Mouse (Mus musculus): ENCODE measurements around the gene Zfp607a.
"Not testable (repeated sequence)": the region's sequence is repeated elsewhere in the genome, so short reads cannot be mapped to it uniquely, and the experiment has no call there.

Gene Zfp607a

DNA sequence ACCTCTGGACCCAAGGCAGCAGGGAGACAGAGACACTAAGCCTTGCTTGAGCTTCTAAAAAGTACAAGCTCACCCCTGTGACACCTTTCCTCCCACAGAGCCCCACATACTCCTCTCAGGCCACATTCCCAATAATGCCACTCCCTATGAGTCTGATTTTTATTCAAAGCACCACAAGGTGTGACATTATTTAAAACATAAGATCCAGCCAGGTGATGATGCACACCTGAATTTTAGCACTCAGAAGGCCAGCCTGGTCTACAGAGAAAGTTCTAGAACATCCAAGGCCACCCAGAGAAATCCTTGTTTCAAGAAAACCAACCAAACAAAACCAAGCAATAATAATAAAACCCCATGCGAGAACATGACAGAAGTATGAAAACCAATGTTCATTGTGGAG is at the start of gene Zfp607a:
TSS of gene Zfp607a (plus strand) at position 301 of the 400 bp plus-strand sequence.
- DNase-seq: no peak

DNA sequence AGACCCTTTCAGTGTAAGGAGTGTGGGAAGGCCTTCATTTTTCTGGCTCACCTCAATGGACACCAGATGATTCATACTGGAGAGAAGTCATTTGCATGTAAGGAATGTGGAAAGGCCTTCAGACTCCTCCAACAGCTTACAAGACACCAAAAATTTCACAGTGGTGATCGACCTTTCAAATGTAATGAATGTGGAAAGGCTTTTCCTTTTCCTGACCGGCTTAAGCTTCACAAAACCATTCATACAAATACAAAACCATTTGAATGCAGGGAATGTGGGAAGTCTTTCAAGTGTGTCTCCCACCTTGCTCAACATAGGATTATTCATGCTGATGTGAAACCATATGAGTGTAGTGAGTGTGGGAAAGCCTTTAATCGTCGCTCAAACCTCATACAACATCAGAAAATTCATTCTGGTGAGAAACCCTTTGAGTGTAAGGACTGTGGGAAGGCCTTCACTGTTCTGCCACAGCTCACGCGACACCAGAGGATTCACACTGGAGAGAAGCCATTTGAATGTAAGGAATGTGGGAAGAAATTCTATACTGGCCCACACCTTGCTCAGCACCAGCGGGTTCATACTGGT is 38.7 kb upstream of the Zfp607a start:
- DNase-seq: no peak

DNA sequence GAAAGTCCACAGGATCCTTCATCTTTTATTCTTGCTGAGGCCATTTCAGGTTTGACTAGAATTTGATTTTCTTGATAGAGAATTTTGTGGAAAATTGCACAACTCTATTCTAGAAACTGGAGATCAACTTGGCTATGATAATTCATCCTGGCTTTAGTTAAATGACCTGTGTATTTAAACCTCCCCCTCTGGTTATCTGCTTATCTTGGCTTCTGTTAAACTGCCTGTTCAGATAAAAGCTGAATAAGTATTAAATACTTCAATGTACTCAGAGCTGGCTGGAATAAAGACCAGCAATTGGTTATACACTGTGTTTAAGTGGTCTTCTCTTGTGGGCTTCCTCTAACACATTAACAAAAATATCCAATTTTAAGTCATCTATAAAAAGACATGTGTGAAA is 34.7 kb upstream of the Zfp607a start:
- no peak for DNase-seq

DNA sequence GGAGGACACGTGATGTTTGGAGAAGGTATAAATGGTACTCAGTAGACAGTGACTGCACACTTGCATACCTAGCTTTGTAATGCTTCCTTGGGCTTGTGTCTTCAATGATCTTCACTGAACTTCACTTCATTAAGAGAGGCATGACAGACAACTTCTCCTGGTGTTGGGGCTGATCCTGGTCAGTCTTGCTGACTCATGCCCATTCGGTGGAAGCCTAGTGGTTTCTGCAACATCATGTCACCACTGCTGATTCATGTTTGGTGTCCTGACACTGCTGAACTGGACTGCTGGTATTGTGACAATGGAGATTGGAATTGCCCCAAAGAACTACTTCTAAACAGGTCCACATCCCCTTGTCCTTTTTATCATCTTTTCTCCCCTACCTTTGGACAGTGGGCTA is 23.2 kb upstream of the Zfp607a start:
- DNase-seq: no peak

DNA sequence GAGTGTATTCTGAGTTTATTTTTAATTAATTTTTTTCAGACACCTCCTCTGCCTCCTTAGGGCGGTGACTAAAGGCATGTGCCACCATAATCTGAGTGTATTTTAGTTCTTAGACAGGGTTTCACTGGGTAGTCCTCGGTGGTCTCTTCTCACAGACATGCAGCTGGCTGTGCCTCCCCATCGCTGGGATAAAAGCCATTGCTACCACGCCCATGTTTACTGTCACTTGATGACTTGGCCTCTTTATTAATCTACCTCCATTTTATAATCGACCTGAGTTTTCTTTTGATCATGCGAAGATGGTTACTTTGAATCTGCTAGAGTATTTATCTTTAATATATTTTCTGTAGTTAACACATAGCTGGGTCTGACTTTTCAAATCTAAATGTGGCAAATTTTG is 19.4 kb upstream of the Zfp607a start:
- DNase-seq: no peak

DNA sequence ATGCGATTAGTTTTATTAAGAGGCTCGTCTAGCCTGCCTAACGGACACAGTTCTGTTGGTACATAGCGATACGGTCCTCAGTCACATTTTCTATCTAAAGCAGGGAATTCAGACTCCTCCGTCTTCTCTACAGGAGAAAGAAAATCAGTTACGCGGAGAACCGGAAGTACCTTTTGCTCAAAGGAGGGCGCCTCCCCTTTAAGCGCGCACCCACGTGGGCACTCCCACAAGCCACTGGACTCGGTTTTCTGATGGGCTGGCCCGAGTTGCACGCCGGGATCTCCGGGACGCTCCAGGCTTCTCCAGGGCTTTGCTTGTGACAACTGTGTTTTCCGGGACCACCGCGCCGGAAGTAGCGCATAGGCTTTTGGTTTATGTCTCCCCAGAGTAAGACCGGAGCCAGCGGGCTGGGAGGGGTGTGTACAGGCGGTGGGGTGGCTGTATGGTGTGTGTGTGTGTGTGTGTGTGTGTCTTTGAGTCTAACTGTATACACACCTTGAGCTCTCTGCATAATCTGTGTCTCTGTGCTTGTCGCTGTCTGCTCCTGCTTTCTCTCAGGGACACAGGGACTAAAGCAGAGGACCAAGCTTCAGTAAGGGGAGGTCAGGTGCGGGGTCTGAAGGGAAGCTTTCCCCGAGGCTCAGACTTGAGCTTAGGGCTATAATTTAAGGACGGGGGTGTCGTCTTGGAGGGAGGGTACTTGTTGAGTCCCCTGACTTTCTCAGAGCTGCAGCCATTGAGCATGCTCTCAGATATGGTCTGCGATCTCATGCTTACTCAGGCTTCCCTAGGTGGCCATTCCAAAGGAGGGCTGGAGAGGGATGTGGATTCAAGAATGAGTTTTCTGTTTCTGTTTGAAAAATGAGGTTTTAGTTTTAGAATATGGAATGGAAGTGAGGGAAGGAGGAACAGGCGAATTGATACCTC is 18.7 kb upstream of the Zfp607a start, which contains the start of gene Zfp59:
TSS of gene Zfp59 (plus strand) at position 285 of the 927 bp plus-strand sequence.
- DNase-seq: peak; percentile 88

DNA sequence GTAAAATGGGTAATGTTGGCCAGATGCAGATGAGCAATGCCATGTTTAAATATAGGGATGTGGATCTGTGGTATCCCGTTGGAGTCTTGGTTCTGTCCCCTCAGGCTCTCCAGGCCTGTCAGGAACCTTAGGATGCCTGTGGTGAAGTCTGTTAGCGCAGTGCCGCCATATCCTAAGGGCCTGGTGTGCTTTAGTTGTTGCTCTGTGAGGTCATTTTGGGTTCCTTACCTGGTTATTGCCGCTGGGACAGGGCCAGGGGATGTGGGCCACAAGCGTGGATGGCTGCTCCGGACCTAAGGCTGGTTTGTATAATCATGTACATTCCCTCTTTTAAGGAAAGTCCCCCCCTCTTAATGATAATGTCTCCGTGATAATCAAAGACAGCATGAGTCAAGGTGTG is 17.7 kb upstream of the Zfp607a start:
- no peak for DNase-seq

DNA sequence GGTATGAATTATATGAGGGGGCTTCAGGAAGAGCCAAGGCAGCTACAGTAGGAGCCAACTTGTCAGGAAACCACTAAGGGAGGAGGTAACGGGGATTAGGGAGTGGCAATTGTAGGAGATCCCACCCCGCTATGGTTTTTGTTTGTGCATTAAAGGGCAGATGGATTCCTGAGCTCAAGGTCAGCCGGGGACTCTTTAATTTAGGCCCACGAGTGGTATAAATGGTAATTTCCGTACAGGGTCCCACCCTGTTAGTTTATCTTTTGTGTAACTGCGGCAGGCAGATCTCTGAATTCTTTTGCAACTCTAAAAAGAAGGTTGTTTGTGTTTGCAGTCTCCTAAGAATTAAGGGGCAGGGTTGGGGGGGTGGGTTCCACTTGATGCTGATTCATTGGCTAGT is 17.2 kb upstream of the Zfp607a start:
- DNase-seq: no peak

DNA sequence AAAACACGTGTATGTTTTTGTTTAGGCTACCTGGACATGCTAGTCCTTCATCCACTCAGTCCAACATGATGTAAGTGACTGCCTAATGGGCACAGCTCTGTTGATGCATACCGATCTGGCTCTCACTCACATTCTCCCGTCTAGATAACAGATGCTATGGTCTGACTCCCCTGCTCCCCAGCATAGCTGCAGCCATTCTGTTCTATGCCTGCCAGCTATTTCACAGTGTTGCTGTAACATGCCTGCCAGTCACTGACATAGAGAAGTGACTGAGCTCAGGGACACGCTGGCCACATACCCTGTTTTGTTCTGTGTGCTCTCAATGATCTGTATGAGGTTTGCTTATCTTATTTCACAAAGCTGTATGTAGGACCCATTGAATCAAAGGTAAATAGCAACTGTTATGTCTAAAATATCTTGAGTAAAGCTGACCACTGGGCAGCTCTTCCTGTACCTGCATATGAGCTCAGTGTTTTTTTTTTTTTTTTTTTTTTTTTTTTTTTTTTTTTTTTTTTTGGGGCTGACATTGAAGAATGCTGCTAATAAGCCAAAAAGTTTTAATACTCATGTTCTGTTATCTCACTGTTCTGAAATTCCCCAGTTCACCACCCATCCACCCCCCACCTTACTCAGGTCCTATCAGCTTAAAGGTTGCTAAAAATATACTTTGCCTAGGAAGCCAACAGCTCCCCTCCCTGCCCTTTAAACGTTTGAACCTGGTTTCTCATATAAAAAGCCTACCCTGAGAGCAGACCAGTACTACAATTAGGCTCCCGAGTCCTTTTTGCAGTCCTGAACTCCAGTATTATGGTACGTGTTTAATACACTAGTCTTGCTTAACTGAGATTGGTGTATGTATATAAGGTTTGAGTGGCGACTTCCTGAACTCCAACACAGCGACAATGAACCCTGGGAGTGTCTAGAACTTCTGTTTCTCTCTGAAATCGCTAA is 2.2 kb downstream of the Zfp607a start:
- DNase-seq: no peak

DNA sequence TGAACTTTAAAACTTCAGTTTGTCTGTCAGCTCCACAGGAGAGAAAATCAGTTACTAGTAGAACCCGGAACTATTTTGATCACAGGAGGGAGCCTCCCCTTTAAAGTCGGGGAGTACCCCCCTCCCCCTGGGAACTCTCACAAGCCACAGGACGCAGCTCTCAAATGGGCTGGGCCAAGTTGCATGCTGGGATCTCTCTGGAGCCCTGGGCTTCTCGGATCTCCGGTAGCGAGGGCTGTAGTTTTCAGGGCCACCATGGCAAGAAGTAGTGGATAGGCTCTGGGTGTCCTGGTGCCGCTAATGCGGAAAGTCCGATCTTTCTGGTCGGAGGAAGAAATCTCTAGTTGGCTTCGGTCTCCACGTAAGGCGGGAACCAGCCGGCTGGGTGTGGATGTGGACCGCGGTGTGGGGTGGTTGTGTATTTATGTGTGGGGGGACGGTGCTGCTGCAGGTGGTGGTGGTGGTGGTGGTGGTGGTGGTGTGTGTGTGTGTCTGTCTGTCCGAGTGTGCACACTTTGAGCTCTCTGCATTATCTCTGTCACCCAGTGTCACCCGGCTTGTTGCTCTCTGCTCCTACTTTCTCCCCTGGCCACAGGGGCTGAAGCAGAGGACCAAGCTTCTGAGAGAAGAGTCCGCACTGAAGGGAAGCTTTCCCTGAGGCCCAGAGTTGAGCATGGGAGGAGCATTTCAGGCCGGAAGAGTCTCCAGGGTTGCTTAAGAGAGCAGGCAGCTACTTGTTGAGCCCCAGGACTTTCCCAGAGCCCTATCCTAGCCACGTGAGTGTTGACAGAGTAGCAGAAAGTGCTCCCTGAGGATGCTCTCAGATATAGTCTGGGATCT is 3.3 kb downstream of the Zfp607a start:
- peak; percentile 78 for DNase-seq

DNA sequence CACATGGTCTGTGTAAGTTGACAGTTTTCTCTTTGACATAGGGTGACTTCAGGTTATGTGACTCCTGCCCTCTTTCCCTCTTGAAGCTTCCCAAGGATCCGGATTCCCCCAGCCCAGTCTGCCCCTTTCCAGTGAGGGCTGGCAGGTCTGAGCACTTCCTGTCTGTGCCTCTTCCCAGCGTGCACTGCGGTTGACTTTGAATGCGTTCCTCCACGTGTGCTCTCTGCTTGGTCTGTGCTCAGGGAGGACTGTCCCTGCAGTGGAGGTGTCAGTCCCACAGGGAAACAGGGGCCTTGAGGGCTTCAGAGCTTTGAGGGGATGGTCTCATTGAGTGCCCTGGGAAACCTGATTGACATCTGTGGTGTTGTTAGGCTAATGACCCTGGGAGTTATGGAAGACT is 5.3 kb downstream of the Zfp607a start:
- DNase-seq: not testable (repeated sequence)

DNA sequence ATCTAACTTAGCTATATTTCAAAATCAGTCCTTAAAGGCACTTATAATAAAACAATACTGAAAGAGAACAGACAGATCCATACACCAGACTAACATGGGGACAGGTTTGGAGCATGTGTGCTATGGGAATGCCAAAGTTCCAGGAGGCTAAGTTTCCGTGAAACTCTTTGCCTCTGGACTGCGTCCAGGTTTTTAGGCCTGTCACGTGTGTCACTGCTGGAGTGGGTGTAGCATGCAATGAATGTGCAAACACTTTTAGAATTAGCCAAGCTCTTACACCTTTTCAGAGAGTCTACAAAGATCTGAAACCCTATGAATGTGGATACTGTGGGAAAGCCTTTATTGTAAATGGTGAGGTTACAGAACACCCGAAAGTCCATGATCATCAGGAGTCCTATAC is 24.4 kb downstream of the Zfp607a start:
- no peak for DNase-seq

DNA sequence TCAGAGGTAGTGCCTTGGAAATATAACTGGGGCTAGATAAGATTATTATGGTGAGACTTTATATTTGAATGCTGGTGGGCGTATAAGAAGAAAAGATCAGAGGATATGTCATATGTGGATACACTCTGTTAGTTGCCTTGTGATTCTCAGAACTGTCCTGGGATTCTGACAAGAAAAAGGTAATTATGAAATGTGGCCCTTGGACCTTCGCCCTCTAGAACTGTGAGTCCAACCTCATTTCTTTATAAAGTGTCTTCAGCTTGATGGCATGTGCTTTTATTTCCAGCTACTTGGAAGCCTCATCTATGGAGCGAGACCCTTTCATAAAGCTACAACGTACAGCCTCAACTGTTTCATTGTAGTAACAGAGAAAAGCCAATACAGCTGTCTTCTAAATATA is 43.3 kb downstream of the Zfp607a start:
- no peak for DNase-seq

DNA sequence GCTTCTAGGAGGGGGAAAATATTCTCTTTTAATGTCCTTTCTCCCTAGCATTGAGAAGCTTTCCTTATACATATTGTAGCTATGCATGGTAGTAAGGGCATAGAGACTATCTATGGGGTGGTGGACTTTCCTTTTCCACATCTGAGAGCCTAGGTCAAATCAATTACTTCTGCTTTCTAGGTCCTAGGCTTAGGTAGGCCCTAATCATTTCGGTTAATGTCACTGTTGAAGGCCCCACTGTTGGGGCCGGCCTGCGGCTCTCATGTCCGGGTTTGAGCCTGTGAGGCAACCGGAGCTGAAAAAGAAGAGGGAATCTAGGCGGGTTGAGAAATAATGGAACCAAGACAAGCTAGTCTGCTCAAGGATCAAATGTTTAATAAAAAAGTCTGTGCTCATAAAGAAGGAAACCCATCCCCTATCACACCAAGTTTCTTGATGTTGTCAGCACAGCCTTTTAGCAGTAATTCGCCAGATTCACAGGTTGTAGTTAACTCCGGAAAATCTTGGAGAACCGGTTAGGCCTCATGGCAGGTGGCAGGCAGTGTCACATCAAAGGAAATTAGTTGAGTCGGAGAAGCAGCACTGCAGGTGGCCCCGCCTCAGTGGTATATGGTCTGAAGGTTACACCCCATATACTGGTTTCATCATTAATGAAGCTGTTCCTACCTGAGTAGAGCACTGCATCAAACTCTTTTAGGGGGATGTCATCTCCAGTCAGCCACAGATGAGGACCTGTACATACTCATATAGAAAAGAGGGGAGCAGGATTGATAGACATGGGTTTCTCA is 47.9 kb downstream of the Zfp607a start:
- DNase-seq: no peak

DNA sequence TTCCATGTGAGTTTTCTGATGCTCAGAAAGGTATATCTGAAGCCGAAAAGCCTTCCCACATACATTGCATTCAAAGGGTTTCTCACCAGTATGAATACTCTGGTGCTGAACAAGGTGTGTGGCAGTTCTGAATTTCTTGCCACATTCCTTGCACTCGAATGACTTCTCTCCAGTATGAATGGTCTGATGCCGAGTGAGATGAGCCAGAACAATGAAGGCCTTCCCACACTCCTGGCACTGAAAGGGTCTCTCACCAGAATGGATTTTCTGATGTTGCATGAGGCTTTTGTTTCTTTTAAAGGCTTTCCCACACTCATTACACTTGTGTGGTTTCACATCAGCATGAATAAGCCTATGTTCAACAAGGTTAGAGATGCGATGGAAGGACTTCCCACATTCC is 53.6 kb downstream of the Zfp607a start:
- DNase-seq: not testable (repeated sequence)

DNA sequence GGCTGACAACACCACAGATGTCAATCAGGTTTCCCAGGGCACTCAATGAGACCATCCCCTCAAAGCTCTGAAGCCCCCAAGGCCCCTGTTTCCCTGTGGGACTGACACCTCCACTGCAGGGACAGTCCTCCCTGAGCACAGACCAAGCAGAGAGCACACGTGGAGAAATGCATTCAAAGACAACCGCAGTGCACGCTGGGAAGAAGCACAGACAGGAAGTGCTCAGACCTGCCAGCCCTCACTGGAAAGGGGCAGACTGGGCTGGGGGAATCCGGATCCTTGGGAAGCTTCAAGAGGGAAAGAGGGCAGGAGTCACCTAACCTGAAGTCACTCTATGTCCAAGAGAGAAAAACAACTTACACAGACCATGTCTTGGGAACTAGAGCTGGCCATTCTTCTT is 69.7 kb downstream of the Zfp607a start:
- not testable (repeated sequence) for DNase-seq

DNA sequence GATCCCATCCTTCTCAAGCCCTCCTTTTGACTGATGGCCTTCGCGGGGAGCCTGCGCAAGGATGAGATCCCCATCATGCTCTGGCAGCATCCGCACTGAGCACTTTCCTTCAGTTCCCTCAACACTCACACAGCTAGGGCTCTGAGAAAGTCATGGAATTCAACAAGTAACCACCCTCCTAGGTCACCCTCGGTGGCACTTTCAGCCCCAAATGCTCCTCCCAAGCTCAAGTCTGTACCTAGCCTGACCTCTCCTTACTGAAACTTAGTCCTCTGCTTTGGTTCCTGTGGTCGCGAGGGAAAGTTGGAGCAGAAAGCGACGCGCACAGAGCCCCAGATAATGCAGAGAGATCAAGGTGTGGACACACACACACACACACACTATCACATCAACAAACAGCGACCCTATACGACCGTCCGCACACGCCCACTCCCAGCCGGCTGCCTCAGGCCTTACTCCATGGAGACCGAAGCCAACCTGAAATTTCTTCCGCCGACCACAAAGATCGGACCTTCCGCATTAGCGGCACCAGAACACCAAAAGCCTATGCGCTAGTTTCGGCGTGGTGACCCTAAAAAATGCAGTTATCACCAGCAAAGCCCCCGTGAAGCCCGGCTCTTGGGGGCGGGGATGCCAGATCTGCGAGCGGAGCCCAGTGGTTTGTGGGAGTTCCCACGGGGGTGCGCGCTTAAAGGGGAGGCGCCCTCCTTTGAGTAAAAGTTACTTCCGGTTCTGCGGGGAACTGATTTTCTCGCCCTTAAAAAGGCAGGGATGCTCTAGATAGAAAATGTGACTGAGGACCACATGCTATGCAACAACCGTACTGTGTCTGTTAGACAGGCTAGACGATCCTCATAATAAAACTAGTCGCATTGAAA is 71.7 kb downstream of the Zfp607a start, which contains the start of gene Zfp974:
TSS of gene Zfp974 (minus strand) at position 643 of the 878 bp plus-strand sequence.
- DNase-seq: peak; percentile 61

Data from kidney, adult 18-20 months (tissue).